Mouse (Mus musculus) macrophage (primary cell): ENCODE measurements around the gene Cxcr4. TPM values are rescaled to one million over a fixed set of nuclear protein-coding genes. Genes with fewer than 3 reads are reported as not detected.

ENCODE experiments used
- H3K27ac ChIP-seq: fragments of 350-480 bp; formaldehyde crosslinking; 2 replicates; pipeline ENCODE4 v1.9.0; 2021
- H3K36me3 ChIP-seq: fragments of 350-480 bp; formaldehyde crosslinking; 2 replicates; pipeline ENCODE4 v1.9.0; 2021; ENCODE audit errors: inconsistent target
- H3K4me3 ChIP-seq: fragments of 350-480 bp; formaldehyde crosslinking; 2 replicates; pipeline ENCODE4 v1.9.0; 2021; ENCODE audit errors: inconsistent target
- H3K79me2 ChIP-seq: fragments of 350-480 bp; formaldehyde crosslinking; 2 replicates; pipeline ENCODE4 v1.9.0; 2021; ENCODE audit errors: inconsistent target
- WGBS: methylation state at CpG from one replicate; pipeline ENCODE4 v1.1.7; 2026; ENCODE audit warnings: inconsistent platforms; ENCODE audit not compliant: missing documents; 5-methylcytosine and 5-hydroxymethylcytosine counted together
- polyA plus RNA-seq: library from polyadenylated mRNA; stranded (reverse); fragments of 250-400 nt; gene quantifications from 3 replicates; pipeline ENCODE4 v1.2.4, GENCODE M21; 2018; ENCODE audit warnings: inconsistent platforms

Cxcr4 gene
- polyA plus RNA-seq, 1 experiment from 2014 or later: 91.9 TPM

DNA sequence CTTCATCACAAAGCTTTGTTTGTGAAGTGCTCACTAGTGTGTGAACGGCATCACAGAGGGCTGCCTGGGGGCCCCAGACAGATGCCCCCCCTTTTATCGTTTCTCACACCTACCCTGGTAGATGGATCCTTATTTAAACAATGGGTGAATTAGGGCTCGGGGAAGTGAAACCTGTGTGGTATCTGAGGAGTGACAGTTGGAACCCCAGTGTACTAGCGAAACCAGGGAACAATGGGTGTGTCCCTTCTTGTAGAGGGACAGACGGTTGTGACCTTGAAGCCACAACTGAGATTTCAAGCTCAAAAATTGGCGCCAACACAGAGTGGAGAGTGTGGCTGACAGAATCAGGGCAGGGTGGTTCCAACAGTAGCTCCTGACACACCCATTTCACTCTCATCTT lies 16.0 kb upstream of the Cxcr4 start:
- WGBS: 31% methylated on average over 6 of the region's 6 CpGs
- Histone ChIP-seq H3K4me3 (no peak overlapping the region), H3K79me2 (no peaks in the 10 kb centered on the region), H3K36me3 (no peaks in the 10 kb centered on the region), H3K27ac (no peak overlapping the region)

DNA sequence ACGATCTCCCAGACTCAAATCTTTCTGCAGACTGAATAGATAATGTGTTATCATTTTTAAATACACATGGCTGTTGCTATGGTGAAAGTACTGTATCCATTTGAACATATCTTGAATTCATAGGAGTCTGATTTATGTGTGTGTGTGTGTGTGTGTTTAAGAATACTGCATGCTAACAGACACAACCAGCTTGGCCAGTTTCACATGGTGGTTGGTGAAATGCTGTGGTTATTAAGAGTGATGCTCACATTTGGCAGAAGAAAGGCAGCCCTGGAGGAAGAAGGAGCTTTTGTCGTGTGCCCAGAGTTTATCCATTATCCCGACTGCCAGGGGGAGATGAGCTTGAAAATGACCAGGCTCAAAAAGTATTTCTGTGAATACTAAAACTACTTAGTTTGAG lies 15.3 kb upstream of the Cxcr4 start:
- Histone ChIP-seq H3K27ac (no peak overlapping the region), H3K36me3 (no peaks in the 10 kb centered on the region)
- 62% methylated on average over 3 of the region's 3 CpGs for WGBS

DNA sequence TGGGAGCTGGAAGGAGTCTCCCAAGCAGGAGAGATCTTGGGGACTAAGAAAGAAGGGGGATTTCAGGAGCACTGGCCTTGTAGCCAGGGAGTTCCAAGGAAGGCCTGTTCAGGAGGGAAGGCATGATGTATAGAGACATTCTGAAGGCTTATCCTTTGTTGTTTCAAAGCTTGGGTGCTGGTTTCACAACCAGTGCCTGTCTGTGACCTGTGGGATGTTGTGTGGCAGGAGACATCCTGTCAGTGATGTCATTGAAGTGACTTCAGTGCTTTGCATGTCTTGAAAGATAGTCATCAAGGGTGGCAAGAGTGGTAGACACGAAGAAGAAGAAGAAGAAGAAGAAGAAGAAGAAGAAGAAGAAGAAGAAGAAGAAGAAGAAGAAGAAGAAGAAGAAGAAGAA lies 13.7 kb upstream of the Cxcr4 start:
- H3K79me2 ChIP-seq: no peaks in the 10 kb centered on the region
- no peak overlapping the region for H3K27ac ChIP-seq
- no peak overlapping the region for H3K4me3 ChIP-seq
- H3K36me3 ChIP-seq: no peaks in the 10 kb centered on the region
- 11% methylated on average over 1 of the region's 1 CpGs for WGBS

More for the DNA sequence above, 15.3 kb upstream of the Cxcr4 start:
- Histone ChIP-seq H3K4me3 (no peak overlapping the region), H3K79me2 (no peaks in the 10 kb centered on the region)

GRCm38 (mm10) chr1:128602688-128603385 lies 10.7 kb upstream of the Cxcr4 start:
- no peak overlapping the region for H3K27ac ChIP-seq
- H3K4me3 ChIP-seq: no peak overlapping the region
- no peaks in the 10 kb centered on the region for H3K79me2 ChIP-seq
- H3K36me3 ChIP-seq: no peaks in the 10 kb centered on the region
- 95% methylated on average over 5 of the region's 8 CpGs for WGBS

DNA sequence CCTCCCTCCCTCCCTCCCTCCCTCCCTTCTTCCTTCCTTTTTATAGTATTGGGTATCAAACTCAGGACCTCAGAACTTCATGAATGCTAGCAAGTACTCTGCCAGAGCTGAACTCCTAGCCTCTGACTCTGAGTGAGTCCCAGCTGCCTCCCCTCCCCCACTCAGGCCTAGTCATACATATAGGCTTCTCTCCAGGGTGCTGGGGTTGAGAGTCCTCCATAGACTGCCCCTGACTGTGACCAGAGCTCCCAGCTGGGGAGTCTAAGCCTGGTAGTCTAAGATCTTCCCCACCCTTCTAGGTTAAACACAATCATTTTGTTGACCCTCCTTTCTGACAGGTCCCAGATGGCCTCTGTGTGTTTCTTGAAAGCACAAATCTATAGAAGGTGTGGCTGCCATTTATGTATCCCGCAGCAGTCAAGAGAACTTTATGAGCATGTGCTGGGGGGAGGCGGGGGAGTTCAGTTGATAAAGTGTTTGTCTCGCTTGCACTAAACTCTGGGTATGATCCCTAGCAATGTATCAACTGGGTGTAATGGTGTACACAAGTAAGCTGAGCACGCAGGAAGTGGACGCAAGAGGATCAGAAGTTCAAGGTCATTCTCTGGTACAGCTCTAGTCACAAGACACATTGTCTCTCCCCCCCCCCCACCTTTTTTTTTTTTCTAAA lies 10.1 kb upstream of the Cxcr4 start:
- 99% methylated on average over 5 of the region's 5 CpGs for WGBS
- Histone ChIP-seq H3K27ac (no peak overlapping the region), H3K4me3 (no peak overlapping the region), H3K36me3 (no peaks in the 10 kb centered on the region), H3K79me2 (no peaks in the 10 kb centered on the region)

- no peak overlapping the region for H3K27ac ChIP-seq
- WGBS: 88% methylated on average over 5 of the region's 5 CpGs
- H3K79me2 ChIP-seq: no peaks in the 10 kb centered on the region
- H3K4me3 ChIP-seq: no peak overlapping the region
- no peaks in the 10 kb centered on the region for H3K36me3 ChIP-seq
These were observed 9.2 kb upstream of the Cxcr4 start for GRCm38 (mm10) chr1:128601307-128601706.

DNA sequence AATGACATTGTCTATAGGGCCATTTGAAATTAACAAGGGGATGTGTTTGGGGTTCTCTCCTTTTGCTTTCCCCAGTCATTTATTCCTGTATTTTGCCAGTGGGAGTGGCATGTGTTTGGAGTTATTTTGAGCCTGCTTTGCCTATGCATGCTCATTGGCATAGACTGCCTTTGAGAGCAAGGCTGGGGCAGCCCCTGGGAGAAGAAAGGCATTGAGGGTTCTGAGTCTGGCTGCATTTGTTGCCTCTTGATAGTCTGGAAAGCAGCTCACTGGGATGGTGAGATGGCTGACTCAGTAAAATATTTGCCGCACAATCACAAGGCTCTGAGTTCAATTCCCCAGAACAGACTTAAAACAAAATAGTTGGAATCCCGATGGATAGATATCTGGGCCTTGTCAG lies 8.5 kb upstream of the Cxcr4 start:
- 100% methylated on average over 2 of the region's 2 CpGs for WGBS
- Histone ChIP-seq H3K4me3 (no peak overlapping the region), H3K36me3 (no peaks in the 10 kb centered on the region), H3K79me2 (no peaks in the 10 kb centered on the region), H3K27ac (no peak overlapping the region)

- H3K36me3 ChIP-seq: no peaks in the 10 kb centered on the region
- no peaks in the 10 kb centered on the region for H3K79me2 ChIP-seq
- 32% methylated on average over 15 of the region's 15 CpGs for WGBS
- H3K27ac ChIP-seq: no peak overlapping the region
- H3K4me3 ChIP-seq: no peak overlapping the region
These were observed 5.2 kb upstream of the Cxcr4 start for GRCm38 (mm10) chr1:128597209-128597782.

DNA sequence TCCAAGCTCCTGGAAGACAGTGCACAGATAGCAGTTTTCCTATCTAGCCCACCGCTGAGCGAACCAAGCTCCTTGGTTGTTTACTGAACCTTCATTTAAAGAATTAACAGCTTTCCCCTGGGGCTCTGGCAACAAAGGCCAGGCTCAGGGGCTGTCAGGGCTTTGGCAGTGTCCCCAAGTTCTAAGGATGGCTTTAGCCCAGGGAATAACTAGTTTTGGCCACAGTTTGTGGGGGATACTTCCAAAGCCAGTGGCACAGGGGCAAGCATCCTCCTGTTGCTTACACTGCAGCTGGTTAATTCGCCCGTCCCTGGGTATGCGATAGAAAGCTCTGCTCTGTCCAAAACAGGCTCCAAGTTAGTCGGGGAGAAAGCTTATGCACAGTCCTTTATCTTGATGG lies 3.4 kb upstream of the Cxcr4 start:
- Histone ChIP-seq H3K79me2 (peaks cover 16% of the 10 kb centered on the region; the same call in 1 of the 2 replicates), H3K36me3 (no peaks in the 10 kb centered on the region), H3K4me3 (no peak overlapping the region), H3K27ac (no peak overlapping the region)
- 94% methylated on average over 6 of the region's 6 CpGs for WGBS

GRCm38 (mm10) chr1:128595105-128595420 lies 3.0 kb upstream of the Cxcr4 start:
- WGBS: 91% methylated on average over 3 of the region's 3 CpGs
- no peak overlapping the region for H3K27ac ChIP-seq
- no peaks in the 10 kb centered on the region for H3K36me3 ChIP-seq
- no peak overlapping the region for H3K4me3 ChIP-seq
- H3K79me2 ChIP-seq: peaks cover 21% of the 10 kb centered on the region

DNA sequence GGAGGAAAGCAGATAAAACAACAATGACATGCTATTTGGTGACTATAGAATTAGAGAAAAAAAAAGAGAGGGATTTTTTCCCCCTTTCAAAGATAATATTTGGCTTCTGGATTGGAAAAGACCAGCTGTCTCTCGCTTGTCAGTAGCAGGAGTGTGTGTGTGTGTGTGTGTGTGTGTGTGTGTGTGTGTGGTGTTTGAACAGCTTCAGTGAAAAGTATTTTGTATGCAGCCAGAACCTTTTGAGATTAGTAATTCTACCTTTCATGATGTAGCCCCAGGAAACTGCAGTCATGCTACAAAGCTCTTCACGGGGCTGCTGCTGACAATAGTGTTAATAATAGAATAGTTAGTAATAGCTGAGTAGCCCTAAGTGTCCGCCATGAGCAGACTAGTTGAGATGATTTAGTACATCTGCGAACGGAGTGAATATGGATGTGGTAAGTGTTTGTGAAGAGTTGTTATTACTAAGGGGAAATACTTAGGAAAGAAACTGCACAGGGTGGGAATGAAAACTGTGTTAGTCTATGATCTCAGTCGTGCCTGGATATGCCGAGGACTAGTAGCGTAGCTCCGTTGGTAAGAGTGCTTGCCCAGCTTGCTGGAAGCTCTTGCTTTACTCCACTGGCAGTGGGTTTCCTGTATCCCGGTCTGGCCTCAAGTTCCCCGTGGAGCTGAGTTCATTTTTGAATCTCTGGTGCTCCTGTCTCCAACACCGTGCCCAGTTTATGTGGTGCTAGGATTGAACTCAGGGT lies 2.4 kb upstream of the Cxcr4 start:
- H3K27ac ChIP-seq: no peak overlapping the region
- H3K4me3 ChIP-seq: no peak overlapping the region
- 80% methylated on average over 12 of the region's 12 CpGs for WGBS
- peaks cover under 1% of the 10 kb centered on the region; the same call in 1 of the 2 replicates for H3K36me3 ChIP-seq
- peaks cover 26% of the 10 kb centered on the region for H3K79me2 ChIP-seq

GRCm38 (mm10) chr1:128592961-128593501 lies 938 bp upstream of the Cxcr4 start:
- Histone ChIP-seq H3K36me3 (peaks cover 9% of the 10 kb centered on the region), H3K4me3 (peak overlapping the region; percentile 75), H3K27ac (no peak overlapping the region), H3K79me2 (peaks cover 35% of the 10 kb centered on the region)
- 7% methylated on average over 23 of the region's 24 CpGs for WGBS

- H3K4me3 ChIP-seq: peak overlapping the region; percentile 75
- peaks cover 9% of the 10 kb centered on the region for H3K36me3 ChIP-seq
- peak overlapping the region; percentile 76 for H3K27ac ChIP-seq
- H3K79me2 ChIP-seq: peaks cover 35% of the 10 kb centered on the region
- WGBS: under 1% methylated on average over 20 of the region's 20 CpGs
These were observed 327 bp downstream of the Cxcr4 start for GRCm38 (mm10) chr1:128591721-128592210.
